Mouse (Mus musculus): ENCODE measurements at regions not wholly inside any gene's neighbourhood (a gene's known extent, or its start where the extent isn't known, plus 50 kb on each side); places are given as distances from the start of the nearest gene placed in this dataset.

- TF ChIP-seq CTCF (IDR thresholded peaks at IDR 0.05; ENCODE audit: low read depth, low read length) (no peak), GATA1 (IDR thresholded peaks at IDR 0.05; ENCODE audit: borderline replicate concordance, low read length) (no peak)
Observed at GRCm38 (mm10) chr2:129955260-129955691, 56.9 kb upstream of the Tgm3 start.
